Mouse (Mus musculus): ENCODE results near the gene Cbln3. TPM values are rescaled to one million over a fixed set of nuclear protein-coding genes. Genes with fewer than 3 reads are reported as not detected.

The Cbln3 gene
- polyA plus RNA-seq (2015; fragmentation: Nextera tagmentation; extraction: Ambion mirVana) = 0.45 and 0.58 TPM in 2 replicates

- Histone ChIP-seq H3K4me3 (replicated peaks) (peak within 1 kb of the TSS; percentile 78), H3K36me3 (peaks cover 26% of the 10 kb centered on the region), H3K4me1 (peaks cover 32% of the 10 kb centered on the region), H3K4me2 (peak within 1 kb of the TSS; percentile 83), H3K27me3 (replicated peaks) (no peaks in the 10 kb centered on the region), H3K27ac (replicated peaks) (peak within 1 kb of the TSS; percentile 87), H3K9ac (replicated peaks) (peak within 1 kb of the TSS; percentile 74), H3K9me3 (replicated peaks) (no peaks in the 10 kb centered on the region)
- 18% methylated on average over 4 of the region's 4 CpGs for WGBS
- ATAC-seq (ENCODE audit: low FRiP score) = peak; percentile 39
Observed at GRCm38 (mm10) chr14:55884166-55884565, at the start of gene Cbln3. Gene Cbln3 (minus strand): TSS chr14:55884392.

GRCm38 (mm10) chr14:55933586-55933985, 49.4 kb upstream of the Cbln3 start:
- Histone ChIP-seq H3K9me3 (replicated peaks) (no peaks in the 10 kb centered on the region), H3K9ac (replicated peaks) (no peak overlapping the region), H3K36me3 (no peaks in the 10 kb centered on the region), H3K4me3 (replicated peaks) (no peak overlapping the region), H3K27ac (replicated peaks) (no peak overlapping the region), H3K4me1 (no peaks in the 10 kb centered on the region), H3K4me2 (no peak overlapping the region), H3K27me3 (replicated peaks) (no peaks in the 10 kb centered on the region)
- 54% methylated on average over 7 of the region's 7 CpGs for WGBS
- ATAC-seq (ENCODE audit: low FRiP score) = no peak

GRCm38 (mm10) chr14:55929263-55929997, 45.2 kb upstream of the Cbln3 start:
- no peak overlapping the region for H3K27ac ChIP-seq (replicated peaks)
- no peaks in the 10 kb centered on the region for H3K27me3 ChIP-seq (replicated peaks)
- H3K36me3 ChIP-seq = no peaks in the 10 kb centered on the region
- 84% methylated on average over 12 of the region's 12 CpGs for WGBS
- H3K4me3 ChIP-seq (replicated peaks) = no peak overlapping the region
- H3K4me1 ChIP-seq = no peaks in the 10 kb centered on the region
- H3K9ac ChIP-seq (replicated peaks) = no peak overlapping the region
- no peaks in the 10 kb centered on the region for H3K9me3 ChIP-seq (replicated peaks)
- ATAC-seq (ENCODE audit: low FRiP score) = no peak
- H3K4me2 ChIP-seq = no peak overlapping the region

- no peak for ATAC-seq (ENCODE audit: low FRiP score)
- Histone ChIP-seq H3K4me3 (replicated peaks) (no peak overlapping the region), H3K9me3 (replicated peaks) (no peaks in the 10 kb centered on the region), H3K27me3 (replicated peaks) (no peaks in the 10 kb centered on the region), H3K4me2 (no peak overlapping the region), H3K4me1 (no peaks in the 10 kb centered on the region), H3K36me3 (no peaks in the 10 kb centered on the region), H3K27ac (replicated peaks) (no peak overlapping the region), H3K9ac (replicated peaks) (no peak overlapping the region)
- WGBS = 94% methylated on average over 4 of the region's 4 CpGs
Observed at GRCm38 (mm10) chr14:55926847-55927246, 42.7 kb upstream of the Cbln3 start.

- 81% methylated on average over 7 of the region's 7 CpGs for WGBS
- Histone ChIP-seq H3K27me3 (replicated peaks) (no peaks in the 10 kb centered on the region), H3K4me3 (replicated peaks) (no peak overlapping the region), H3K9ac (replicated peaks) (no peak overlapping the region), H3K9me3 (replicated peaks) (no peaks in the 10 kb centered on the region), H3K4me2 (no peak overlapping the region), H3K4me1 (0 out of 2 replicates have a peak, but pooled peaks cover 3% of the 10 kb centered on the region), H3K36me3 (no peaks in the 10 kb centered on the region), H3K27ac (replicated peaks) (no peak overlapping the region)
- no peak for ATAC-seq (ENCODE audit: low FRiP score)
Observed at GRCm38 (mm10) chr14:55922475-55923232, 38.5 kb upstream of the Cbln3 start.

- Histone ChIP-seq H3K9ac (replicated peaks) (peak overlapping the region; percentile 37; the same call in 1 of the 2 replicates), H3K4me3 (replicated peaks) (peak overlapping the region; percentile 16; the same call in 1 of the 2 replicates), H3K4me1 (0 out of 2 replicates have a peak, but pooled peaks cover 3% of the 10 kb centered on the region), H3K4me2 (peak overlapping the region; percentile 45), H3K27me3 (replicated peaks) (no peaks in the 10 kb centered on the region), H3K9me3 (replicated peaks) (no peaks in the 10 kb centered on the region), H3K36me3 (no peaks in the 10 kb centered on the region), H3K27ac (replicated peaks) (no peak overlapping the region; the same call in 1 of the 2 replicates)
- peak; percentile 87 for ATAC-seq (ENCODE audit: low FRiP score)
- 44% methylated on average over 14 of the region's 14 CpGs for WGBS
Observed at GRCm38 (mm10) chr14:55918240-55919082, 34.3 kb upstream of the Cbln3 start.

GRCm38 (mm10) chr14:55913406-55913805, 29.2 kb upstream of the Cbln3 start:
- H3K9me3 ChIP-seq (replicated peaks) = no peaks in the 10 kb centered on the region
- H3K4me1 ChIP-seq = no peaks in the 10 kb centered on the region
- H3K27me3 ChIP-seq (replicated peaks) = no peaks in the 10 kb centered on the region
- no peaks in the 10 kb centered on the region for H3K36me3 ChIP-seq
- H3K9ac ChIP-seq (replicated peaks) = no peak overlapping the region
- no peak for ATAC-seq (ENCODE audit: low FRiP score)
- H3K27ac ChIP-seq (replicated peaks) = no peak overlapping the region
- 68% methylated on average over 4 of the region's 4 CpGs for WGBS
- no peak overlapping the region for H3K4me3 ChIP-seq (replicated peaks)
- no peak overlapping the region for H3K4me2 ChIP-seq

GRCm38 (mm10) chr14:55905518-55905917, 21.3 kb upstream of the Cbln3 start:
- H3K4me3 ChIP-seq (replicated peaks) = no peak overlapping the region
- H3K9me3 ChIP-seq (replicated peaks) = no peaks in the 10 kb centered on the region
- H3K27me3 ChIP-seq (replicated peaks) = no peaks in the 10 kb centered on the region
- WGBS = 35% methylated on average over 1 of the region's 1 CpGs
- no peak overlapping the region for H3K9ac ChIP-seq (replicated peaks)
- H3K4me1 ChIP-seq = peaks cover 7% of the 10 kb centered on the region
- no peak for ATAC-seq (ENCODE audit: low FRiP score)
- H3K36me3 ChIP-seq = no peaks in the 10 kb centered on the region
- H3K4me2 ChIP-seq = no peak overlapping the region
- H3K27ac ChIP-seq (replicated peaks) = no peak overlapping the region

GRCm38 (mm10) chr14:55900414-55900755, 16.2 kb upstream of the Cbln3 start:
- Histone ChIP-seq H3K4me3 (replicated peaks) (peak overlapping the region; percentile 56), H3K4me1 (peaks cover 22% of the 10 kb centered on the region), H3K4me2 (peak overlapping the region; percentile 86), H3K27ac (replicated peaks) (peak overlapping the region; percentile 88), H3K9ac (replicated peaks) (peak overlapping the region; percentile 77), H3K9me3 (replicated peaks) (no peaks in the 10 kb centered on the region), H3K27me3 (replicated peaks) (no peaks in the 10 kb centered on the region), H3K36me3 (peaks cover 30% of the 10 kb centered on the region)
- 7% methylated on average over 12 of the region's 12 CpGs for WGBS
- peak; percentile 65 for ATAC-seq (ENCODE audit: low FRiP score)

GRCm38 (mm10) chr14:55899701-55900413, 15.7 kb upstream of the Cbln3 start, which contains the start of gene Sdr39u1:
Gene Sdr39u1 (minus strand): TSS chr14:55900293.
- peaks cover 22% of the 10 kb centered on the region for H3K4me1 ChIP-seq
- WGBS = 2% methylated on average over 39 of the region's 39 CpGs
- peak within 1 kb of the TSS; percentile 88 for H3K27ac ChIP-seq (replicated peaks)
- peak within 1 kb of the TSS; percentile 86 for H3K4me2 ChIP-seq
- H3K27me3 ChIP-seq (replicated peaks) = no peaks in the 10 kb centered on the region
- ATAC-seq (ENCODE audit: low FRiP score) = peak; percentile 97
- no peaks in the 10 kb centered on the region for H3K9me3 ChIP-seq (replicated peaks)
- peak within 1 kb of the TSS; percentile 77 for H3K9ac ChIP-seq (replicated peaks)
- H3K36me3 ChIP-seq = peaks cover 35% of the 10 kb centered on the region
- peak within 1 kb of the TSS; percentile 56 for H3K4me3 ChIP-seq (replicated peaks)

GRCm38 (mm10) chr14:55898947-55899346, 14.8 kb upstream of the Cbln3 start:
- Histone ChIP-seq H3K9me3 (replicated peaks) (no peaks in the 10 kb centered on the region), H3K36me3 (peaks cover 44% of the 10 kb centered on the region), H3K4me3 (replicated peaks) (peak overlapping the region; percentile 56), H3K27ac (replicated peaks) (0 out of 2 replicates have a peak overlapping the region, but pooled peaks have one; percentile 88), H3K9ac (replicated peaks) (peak overlapping the region; percentile 77; the same call in 1 of the 2 replicates), H3K4me2 (peak overlapping the region; percentile 86), H3K4me1 (peaks cover 22% of the 10 kb centered on the region), H3K27me3 (replicated peaks) (no peaks in the 10 kb centered on the region)
- 88% methylated on average over 7 of the region's 7 CpGs for WGBS
- ATAC-seq (ENCODE audit: low FRiP score) = no peak

Data from neural tube, embryonic 15.5 days (tissue).